Mouse (Mus musculus): ENCODE measurements around the gene Spindoc. TPM values are rescaled to one million over a fixed set of nuclear protein-coding genes. Genes with fewer than 3 reads are reported as not detected.
A peak's percentile ranks its signal among the peaks of the same experiment; 100 is the strongest.

The Spindoc gene
- total and polyA plus RNA-seq, 2 experiments from 2014 or later: 19.0 to 37.1 TPM

DNA sequence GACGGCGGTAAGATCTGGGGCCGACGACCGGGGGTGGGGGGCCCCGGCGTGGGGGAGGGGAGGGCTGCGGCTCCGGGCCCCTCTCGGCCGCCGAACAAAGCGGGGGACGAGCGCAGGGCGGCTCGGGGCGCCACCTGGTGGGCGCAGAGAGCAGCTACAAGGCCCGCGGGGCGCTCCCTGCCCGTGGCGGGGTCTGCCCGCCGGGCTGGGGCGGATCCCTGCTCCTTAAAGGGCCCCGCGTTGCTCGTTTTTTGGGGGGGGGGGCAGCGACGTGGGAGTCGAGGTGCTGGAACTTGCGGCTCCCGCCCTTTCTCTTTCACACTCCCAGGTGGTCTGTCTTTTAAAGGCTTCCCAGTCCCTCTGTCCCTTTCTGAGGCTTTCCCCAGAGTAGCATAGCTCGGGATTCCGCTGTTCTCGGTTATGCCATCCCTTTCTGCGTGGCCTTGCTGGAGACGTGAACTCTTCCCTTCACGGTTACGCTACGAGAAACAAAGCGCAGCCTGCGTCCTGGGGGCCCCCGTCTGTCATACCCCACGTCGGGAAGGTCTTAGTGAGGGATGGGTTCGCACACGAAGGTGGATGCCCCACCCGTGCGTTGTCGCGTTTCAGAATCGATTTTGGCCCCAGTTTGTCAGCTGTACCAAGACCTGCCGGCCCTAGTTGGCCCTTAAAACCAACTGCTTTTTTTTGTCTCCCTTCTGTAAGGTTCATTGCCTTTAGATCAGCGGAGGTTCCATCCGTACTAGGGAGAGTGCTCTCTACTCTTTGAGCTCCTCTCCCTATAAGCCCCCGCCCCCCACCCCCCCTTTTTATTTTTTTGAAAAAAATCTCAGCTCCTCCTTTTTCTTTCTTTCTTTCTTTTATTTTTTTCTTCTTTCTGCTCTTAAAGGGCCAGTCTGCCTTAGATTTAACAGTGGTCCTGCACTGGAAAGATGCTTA, 35.4 kb upstream of the Spindoc start:
- Histone ChIP-seq H3K4me3 (ENCODE audit: low read length) (peak overlapping the region; percentile 90), H3K9ac (replicated peaks; ENCODE audit: low read length) (peak overlapping the region; percentile 94), H3K27me3 (ENCODE audit: insufficient read depth, low read length) (no peaks in the 10 kb centered on the region), H3K9me3 (ENCODE audit: low read length) (no peaks in the 10 kb centered on the region), H3K27ac (peak overlapping the region; percentile 98), H3K36me3 (ENCODE audit: insufficient read depth, low read length) (no peaks in the 10 kb centered on the region), H3K4me2 (ENCODE audit: low read depth, low read length) (peak overlapping the region; percentile 88), H3K4me1 (ENCODE audit: insufficient read depth, low read length) (peaks cover 36% of the 10 kb centered on the region)
- peak; percentile 94 for DNase-seq (ENCODE audit: low spot score)
- peak; percentile 81 for ATAC-seq
- TF ChIP-seq CTCF (IDR thresholded peaks at IDR 0.05; ENCODE audit: low read depth): peak; percentile 60
- 0% methylated on average over 35 of the region's 59 CpGs for WGBS

GRCm38 (mm10) chr19:7416834-7417735, 34.3 kb upstream of the Spindoc start, which contains the start of gene 2700081O15Rik:
Gene 2700081O15Rik (plus strand): TSS chr19:7417625.
- DNase-seq (ENCODE audit: low spot score) (peak; percentile 87), ATAC-seq (peak; percentile 43)
- H3K9ac ChIP-seq (replicated peaks; ENCODE audit: low read length): peak within 1 kb of the TSS; percentile 94
- peak within 1 kb of the TSS; percentile 88 for H3K4me2 ChIP-seq (ENCODE audit: low read depth, low read length)
- H3K4me3 ChIP-seq (ENCODE audit: low read length): peak within 1 kb of the TSS; percentile 90
- no peak; the same call in 1 of the 2 replicates for TF ChIP-seq CTCF (IDR thresholded peaks at IDR 0.05; ENCODE audit: low read depth)
- no peaks in the 10 kb centered on the region for H3K36me3 ChIP-seq (ENCODE audit: insufficient read depth, low read length)
- H3K9me3 ChIP-seq (ENCODE audit: low read length): no peaks in the 10 kb centered on the region
- H3K4me1 ChIP-seq (ENCODE audit: insufficient read depth, low read length): peaks cover 30% of the 10 kb centered on the region
- WGBS: 1% methylated on average over 82 of the region's 107 CpGs
- no peaks in the 10 kb centered on the region for H3K27me3 ChIP-seq (ENCODE audit: insufficient read depth, low read length)
- H3K27ac ChIP-seq: peak within 1 kb of the TSS; percentile 98

- Histone ChIP-seq H3K4me3 (ENCODE audit: low read length) (peak overlapping the region; percentile 90), H3K27me3 (ENCODE audit: insufficient read depth, low read length) (no peaks in the 10 kb centered on the region), H3K36me3 (ENCODE audit: insufficient read depth, low read length) (no peaks in the 10 kb centered on the region), H3K9ac (replicated peaks; ENCODE audit: low read length) (peak overlapping the region; percentile 94), H3K9me3 (ENCODE audit: low read length) (no peaks in the 10 kb centered on the region), H3K4me2 (ENCODE audit: low read depth, low read length) (peak overlapping the region; percentile 88), H3K27ac (peak overlapping the region; percentile 98), H3K4me1 (ENCODE audit: insufficient read depth, low read length) (peaks cover 26% of the 10 kb centered on the region)
- no peak for TF ChIP-seq CTCF (IDR thresholded peaks at IDR 0.05; ENCODE audit: low read depth)
- 32% methylated on average over 22 of the region's 22 CpGs for WGBS
- no peak for DNase-seq (ENCODE audit: low spot score)
- ATAC-seq: no peak
Measured at GRCm38 (mm10) chr19:7415916-7416833, 33.4 kb upstream of the Spindoc start.

DNA sequence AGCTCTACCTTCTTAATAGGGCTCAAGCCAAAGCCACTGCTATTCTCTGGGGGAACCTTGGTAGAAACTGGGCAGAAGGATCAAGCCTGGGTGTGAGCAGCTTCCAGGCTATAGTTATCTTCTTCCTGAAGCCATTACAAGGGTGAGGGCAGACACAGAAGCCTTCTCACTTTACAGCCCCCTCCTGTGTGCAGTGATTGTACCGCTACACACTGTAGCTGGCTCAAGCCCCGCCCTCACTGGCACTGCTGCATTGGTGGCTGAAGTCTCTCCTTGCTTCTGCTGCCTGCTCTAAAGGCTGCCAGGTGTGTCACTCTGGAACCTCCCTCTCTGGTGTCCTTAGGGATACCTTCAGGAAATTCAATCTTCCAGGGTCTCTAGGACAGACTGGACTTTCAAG, 29.6 kb upstream of the Spindoc start:
- H3K4me1 ChIP-seq (ENCODE audit: insufficient read depth, low read length): peaks cover 6% of the 10 kb centered on the region; the same call in 1 of the 2 replicates
- no peak for TF ChIP-seq CTCF (IDR thresholded peaks at IDR 0.05; ENCODE audit: low read depth)
- DNase-seq (ENCODE audit: low spot score) (no peak), ATAC-seq (no peak)
- 60% methylated on average over 2 of the region's 2 CpGs for WGBS
- no peak overlapping the region for H3K4me3 ChIP-seq (ENCODE audit: low read length)
- no peaks in the 10 kb centered on the region for H3K36me3 ChIP-seq (ENCODE audit: insufficient read depth, low read length)
- H3K4me2 ChIP-seq (ENCODE audit: low read depth, low read length): no peak overlapping the region
- H3K27me3 ChIP-seq (ENCODE audit: insufficient read depth, low read length): no peaks in the 10 kb centered on the region
- H3K27ac ChIP-seq: no peak overlapping the region
- H3K9me3 ChIP-seq (ENCODE audit: low read length): no peaks in the 10 kb centered on the region
- no peak overlapping the region for H3K9ac ChIP-seq (replicated peaks; ENCODE audit: low read length)

- H3K4me2 ChIP-seq (ENCODE audit: low read depth, low read length): no peak overlapping the region
- WGBS: 53% methylated on average over 9 of the region's 9 CpGs
- no peak for ATAC-seq
- H3K27me3 ChIP-seq (ENCODE audit: insufficient read depth, low read length): no peaks in the 10 kb centered on the region
- no peaks in the 10 kb centered on the region for H3K36me3 ChIP-seq (ENCODE audit: insufficient read depth, low read length)
- no peak overlapping the region for H3K9ac ChIP-seq (replicated peaks; ENCODE audit: low read length)
- H3K9me3 ChIP-seq (ENCODE audit: low read length): no peaks in the 10 kb centered on the region
- no peak overlapping the region for H3K27ac ChIP-seq
- peak; percentile 18 for DNase-seq (ENCODE audit: low spot score)
- H3K4me3 ChIP-seq (ENCODE audit: low read length): no peak overlapping the region
- TF ChIP-seq CTCF (IDR thresholded peaks at IDR 0.05; ENCODE audit: low read depth): no peak
- H3K4me1 ChIP-seq (ENCODE audit: insufficient read depth, low read length): no peaks in the 10 kb centered on the region
Measured at GRCm38 (mm10) chr19:7404623-7405229, 21.9 kb upstream of the Spindoc start.
